Mouse (Mus musculus) CH12.LX (cell line): ENCODE measurements around the gene Prrc2c. TPM values are rescaled to one million over a fixed set of nuclear protein-coding genes. Genes with fewer than 3 reads are reported as not detected.
"Not testable (repeated sequence)": the region's sequence is repeated elsewhere in the genome, so short reads cannot be mapped to it uniquely, and the experiment has no call there.

Experiments used
- DNase-seq: peaks from one replicate; pipeline ENCODE4 v3.0.0-alpha.2; 2013; ENCODE audit errors: extremely low read depth
- H3K27ac ChIP-seq: 2 replicates; pipeline ENCODE4 v1.5.1; 2012; ENCODE audit warnings: low read depth, mild to moderate bottlenecking, control low read depth, moderate library complexity; ENCODE audit not compliant: insufficient read depth
- H3K27me3 ChIP-seq: replicated peaks from 2 replicates; pipeline ENCODE3; 2012; ENCODE audit warnings: inconsistent platforms
- H3K36me3 ChIP-seq, 2 experiments: replicated peaks in 1 of 2; 2 replicates each; pipeline versions ENCODE3 to v1.6.1; 2012; ENCODE audit warnings: inconsistent platforms in 1 of 2, low read length in 1 of 2, mild to moderate bottlenecking in 1 of 2, mixed read lengths in 1 of 2, moderate library complexity in 1 of 2; ENCODE audit not compliant: control insufficient read depth in 1 of 2, insufficient read depth in 1 of 2
- H3K4me1 ChIP-seq, 2 experiments: 2 replicates each; pipeline ENCODE4 v1.6.1; 2012; ENCODE audit warnings: inconsistent platforms in 1 of 2, moderate library complexity in 1 of 2; ENCODE audit not compliant: insufficient read depth in 2 of 2, control insufficient read depth in 1 of 2
- H3K4me2 ChIP-seq: 2 replicates; pipeline ENCODE4 v1.6.1; 2012; ENCODE audit warnings: low read depth, mild to moderate bottlenecking, control low read depth; ENCODE audit not compliant: poor library complexity, insufficient read depth, severe bottlenecking
- H3K4me3 ChIP-seq, 3 experiments: fragments of 150-350 bp in 1 of 3; sonication (generic) in 1 of 3; replicated peaks in 1 of 3; 2 replicates each; pipeline versions ENCODE3 to v1.5.1; 2011 to 2012; ENCODE audit warnings: low read depth in 2 of 3, low read length in 2 of 3, mild to moderate bottlenecking in 2 of 3, moderate library complexity in 2 of 3, control low read depth in 1 of 3, improper control_type of control experiment in 1 of 3, inconsistent platforms in 1 of 3, mixed read lengths in 1 of 3; ENCODE audit not compliant: poor library complexity in 1 of 3
- H3K79me2 ChIP-seq: replicated peaks from 2 replicates; pipeline ENCODE4 v1.6.1; 2012; ENCODE audit warnings: mild to moderate bottlenecking, moderate library complexity; ENCODE audit not compliant: control insufficient read depth, poor library complexity, insufficient read depth, severe bottlenecking; ENCODE audit errors: extremely low read depth
- H3K9ac ChIP-seq: 2 replicates; pipeline ENCODE4 v1.6.1; 2012; ENCODE audit warnings: low read depth, mild to moderate bottlenecking, control low read depth, moderate library complexity; ENCODE audit not compliant: insufficient read depth
- H3K9me3 ChIP-seq: replicated peaks from 2 replicates; pipeline ENCODE3; 2012; ENCODE audit warnings: low read length, inconsistent platforms, mixed read lengths
- BHLHE40 ChIP-seq: IDR thresholded peaks from 2 replicates; pipeline ENCODE4 v1.6.1; 2011; ENCODE audit warnings: mild to moderate bottlenecking, low read depth, low read length, improper control_type of control experiment
- CHD1 ChIP-seq: IDR thresholded peaks from 2 replicates; pipeline ENCODE4 v1.6.1; 2012; ENCODE audit warnings: low read depth, low read length, improper control_type of control experiment, inconsistent platforms
- CTCF ChIP-seq, 2 experiments: IDR thresholded peaks in 1 of 2; conservative IDR thresholded peaks in 1 of 2; 2 replicates each; pipeline ENCODE4 v1.5.1; 2011 to 2012; ENCODE audit warnings: low read depth in 2 of 2, low read length in 2 of 2, improper control_type of control experiment in 1 of 2, inconsistent platforms in 1 of 2, mild to moderate bottlenecking in 1 of 2, moderate library complexity in 1 of 2
- GABPA ChIP-seq: IDR thresholded peaks from 2 replicates; pipeline ENCODE4 v1.6.1; 2012; ENCODE audit warnings: low read depth, low read length, improper control_type of control experiment, inconsistent platforms; ENCODE audit not compliant: insufficient replicate concordance
- HCFC1 ChIP-seq: IDR thresholded peaks from 2 replicates; pipeline ENCODE4 v1.6.1; 2012; ENCODE audit warnings: low read depth, mild to moderate bottlenecking, inconsistent platforms, low read length, improper control_type of control experiment
- JUND ChIP-seq: conservative IDR thresholded peaks from 2 replicates; pipeline ENCODE4 v1.6.1; 2011; ENCODE audit warnings: low read depth, low read length, improper control_type of control experiment
- KAT2A ChIP-seq: IDR thresholded peaks from 2 replicates; pipeline ENCODE4 v1.6.1; 2012; ENCODE audit warnings: low read length, improper control_type of control experiment, inconsistent platforms; ENCODE audit not compliant: insufficient replicate concordance
- MAFK ChIP-seq: IDR thresholded peaks from 2 replicates; pipeline ENCODE4 v1.6.1; 2011; ENCODE audit warnings: low read length, improper control_type of control experiment; ENCODE audit not compliant: insufficient replicate concordance
- MAX ChIP-seq: IDR thresholded peaks from 2 replicates; pipeline ENCODE4 v1.6.1; 2011; ENCODE audit warnings: low read length, improper control_type of control experiment
- NELFE ChIP-seq: IDR thresholded peaks from 2 replicates; pipeline ENCODE4 v1.6.1; 2011; ENCODE audit warnings: low read depth, low read length, improper control_type of control experiment
- NRF1 ChIP-seq: IDR thresholded peaks from 2 replicates; pipeline ENCODE4 v1.6.1; 2014; ENCODE audit warnings: low read depth, mild to moderate bottlenecking, inconsistent platforms, low read length, improper control_type of control experiment, moderate library complexity
- POLR2AphosphoS2 ChIP-seq: IDR thresholded peaks from 2 replicates; pipeline ENCODE4 v1.6.1; 2011; ENCODE audit warnings: low read depth, low read length, improper control_type of control experiment
- RAD21 ChIP-seq: IDR thresholded peaks from 2 replicates; pipeline ENCODE4 v1.6.1; 2011; ENCODE audit warnings: low read depth, mild to moderate bottlenecking, low read length, improper control_type of control experiment, moderate library complexity
- RCOR1 ChIP-seq: conservative IDR thresholded peaks from 2 replicates; pipeline ENCODE4 v1.6.1; 2012; ENCODE audit warnings: low read depth, mild to moderate bottlenecking, inconsistent platforms, low read length, improper control_type of control experiment
- UBTF ChIP-seq: IDR thresholded peaks from 2 replicates; pipeline ENCODE4 v1.6.1; 2012; ENCODE audit warnings: low read depth, mild to moderate bottlenecking, inconsistent platforms, low read length, improper control_type of control experiment, moderate library complexity
- USF1 ChIP-seq: IDR thresholded peaks from 2 replicates; pipeline ENCODE4 v1.6.1; 2014; ENCODE audit warnings: low read depth, mild to moderate bottlenecking, inconsistent platforms, low read length, improper control_type of control experiment
- ZMIZ1 ChIP-seq: IDR thresholded peaks from 2 replicates; pipeline ENCODE4 v1.6.1; 2012; ENCODE audit warnings: low read depth, mild to moderate bottlenecking, inconsistent platforms, low read length, improper control_type of control experiment
- ZNF384 ChIP-seq: IDR thresholded peaks from 2 replicates; pipeline ENCODE4 v1.6.1; 2012; ENCODE audit warnings: low read depth, low read length, improper control_type of control experiment, inconsistent platforms
- dilution Hi-C: fragments of 300-500 bp; cut with MboI; formaldehyde crosslinking; loops from 2 replicates; pipeline ENCODE4 v1.14.3; 2020; ENCODE audit warnings: low sequenced_read_pairs; ENCODE audit not compliant: extremely low pct_unique_long_range_greater_than_20kb, extremely low pct_ligation_motif_present
- in situ Hi-C: fragments of 300-500 bp; cut with MboI; formaldehyde crosslinking; loops from 3 replicates; pipeline ENCODE4 v1.14.3; 2019; ENCODE audit warnings: low sequenced_read_pairs, low pct_ligation_motif_present, low pct_unique_long_range_greater_than_20kb, mixed read lengths
- polyA plus RNA-seq: library from polyadenylated mRNA; unstranded; fragments of >175 nt; gene quantifications from 2 replicates; pipeline ENCODE4 v1.2.1, GENCODE M21; 2012; ENCODE audit warnings: low read depth; ENCODE audit not compliant: insufficient read length
- total RNA-seq, 2 experiments: library from RNA; depleted of rRNA; stranded (reverse); fragments of 300-350 nt in 1 of 2; fragments of >200 nt in 1 of 2; gene quantifications; 2 replicates each; pipeline ENCODE4 v1.2.3; 2012 to 2014

Gene Prrc2c
- total and polyA plus RNA-seq, 3 experiments = 30.9 to 144 (median 59.8) TPM

GRCm38 (mm10) chr1:162638535-162638934 is 101.8 kb downstream of the Prrc2c start:
- Histone ChIP-seq H3K4me1 (peaks cover 0 to 3% of the 10 kb centered on the region in 2 experiments; a peak in 1 of 4 replicates), H3K4me2 (no peak overlapping the region), H3K36me3 (no peaks in the 10 kb centered on the region), H3K4me3 (no peak overlapping the region), H3K9me3 (no peaks in the 10 kb centered on the region), H3K79me2 (no peaks in the 10 kb centered on the region), H3K27ac (no peak overlapping the region), H3K9ac (no peak overlapping the region), H3K27me3 (no peaks in the 10 kb centered on the region)
- DNase-seq = no peak
- in situ Hi-C loops (no loop called here), dilution Hi-C loops (no loop called here)
- TF ChIP-seq ZMIZ1 (no peak), HCFC1 (no peak), RAD21 (no peak), CHD1 (no peak), ZNF384 (no peak), GABPA (no peak), NRF1 (no peak), UBTF (no peak), KAT2A (no peak), MAX (no peak), JUND (no peak), NELFE (no peak), USF1 (no peak), MAFK (no peak)

GRCm38 (mm10) chr1:162636516-162636915 is 103.8 kb downstream of the Prrc2c start:
- in situ Hi-C loops = no loop called here
- Histone ChIP-seq H3K36me3 (no peaks in the 10 kb centered on the region), H3K27ac (no peak overlapping the region), H3K4me2 (no peak overlapping the region), H3K4me3 (no peak overlapping the region), H3K9me3 (peaks cover 3% of the 10 kb centered on the region), H3K27me3 (no peaks in the 10 kb centered on the region), H3K9ac (no peak overlapping the region), H3K4me1 (peaks cover 0 to 3% of the 10 kb centered on the region in 2 experiments; a peak in 1 of 4 replicates), H3K79me2 (no peaks in the 10 kb centered on the region)
- dilution Hi-C loops = no loop called here
- TF ChIP-seq RCOR1 = no peak
- no peak for TF ChIP-seq CTCF (conservative IDR thresholded peaks at IDR 0.05 in 1 of 2, IDR thresholded peaks at IDR 0.05 in 1 of 2; ENCODE audit: low read depth in 2 of 2, low read length in 2 of 2)
- no peak for TF ChIP-seq JUND
- no peak for TF ChIP-seq POLR2AphosphoS2
- TF ChIP-seq BHLHE40 = no peak
- DNase-seq = no peak

- H3K79me2 ChIP-seq, in situ Hi-C loops, dilution Hi-C loops, H3K9ac ChIP-seq, H3K36me3 ChIP-seq, H3K27ac ChIP-seq, H3K4me3 ChIP-seq, H3K4me2 ChIP-seq, H3K4me1 ChIP-seq, H3K9me3 ChIP-seq, H3K27me3 ChIP-seq, DNase-seq: not testable (repeated sequence)
Measured at GRCm38 (mm10) chr1:162635291-162635931, 104.9 kb downstream of the Prrc2c start.

- dilution Hi-C loops, H3K4me3 ChIP-seq, H3K4me1 ChIP-seq, H3K9me3 ChIP-seq, H3K27ac ChIP-seq, H3K4me2 ChIP-seq, H3K9ac ChIP-seq, DNase-seq, in situ Hi-C loops, H3K36me3 ChIP-seq, H3K27me3 ChIP-seq, H3K79me2 ChIP-seq: not testable (repeated sequence)
Measured at GRCm38 (mm10) chr1:162628326-162628725, 112.0 kb downstream of the Prrc2c start.
